Mouse (Mus musculus) forebrain, embryonic 14.5 days (tissue): ENCODE data around the gene Traf2. TPM values are rescaled to one million over a fixed set of nuclear protein-coding genes. Genes with fewer than 3 reads are reported as not detected.

Experiments
- ATAC-seq: fragments of 200-750 bp; cut with Nextera tagmentation; 2 replicates; pipeline ENCODE4 v1.8.0; 2017; ENCODE audit warnings: mild to moderate bottlenecking, moderate library complexity
- DNase-seq: peaks from one replicate; pipeline ENCODE4 v3.0.0-alpha.2; 2015; ENCODE audit warnings: low spot score
- H3K27ac ChIP-seq: fragments of 300-500 bp; sonication (generic); 2 replicates; pipeline ENCODE4 v1.5.1; 2014; ENCODE audit warnings: low read depth, mild to moderate bottlenecking, control low read depth, low read length, moderate library complexity
- H3K27me3 ChIP-seq: fragments of 300-500 bp; sonication (generic); replicated peaks from 2 replicates; pipeline ENCODE4 v1.6.1; 2014; ENCODE audit warnings: low read length, control low read depth, mixed read lengths; ENCODE audit not compliant: control insufficient read depth, insufficient read depth
- H3K36me3 ChIP-seq: fragments of 300-500 bp; sonication (generic); 2 replicates; pipeline ENCODE4 v1.6.1; 2014; ENCODE audit warnings: low read length, control low read depth; ENCODE audit not compliant: control insufficient read depth, insufficient read depth
- H3K4me1 ChIP-seq: fragments of 300-500 bp; sonication (generic); 2 replicates; pipeline ENCODE4 v1.6.1; 2014; ENCODE audit warnings: antibody characterized with exemption, low read length, control low read depth; ENCODE audit not compliant: control insufficient read depth, insufficient read depth
- H3K4me2 ChIP-seq: fragments of 300-500 bp; sonication (generic); 2 replicates; pipeline ENCODE4 v1.6.1; 2014; ENCODE audit warnings: mild to moderate bottlenecking, control low read depth, low read length
- H3K4me3 ChIP-seq: fragments of 300-500 bp; sonication (generic); 2 replicates; pipeline ENCODE4 v1.5.1; 2014; ENCODE audit warnings: low read depth, low read length, control low read depth
- H3K9ac ChIP-seq: fragments of 300-500 bp; sonication (generic); 2 replicates; pipeline ENCODE4 v1.6.1; 2014; ENCODE audit warnings: mild to moderate bottlenecking, low read length, control low read depth, moderate library complexity
- H3K9me3 ChIP-seq: fragments of 300-500 bp; sonication (generic); replicated peaks from 2 replicates; pipeline ENCODE4 v1.6.1; 2016; ENCODE audit warnings: low read length, control low read depth, mixed read lengths; ENCODE audit not compliant: control insufficient read depth
- WGBS: fragments of 180-500 bp; shearing (Covaris S2); extraction: QIAGEN DNeasy Blood & Tissue Kit; methylation state at CpG from one replicate; pipeline ENCODE4 v1.1.7; 2014; 5-methylcytosine and 5-hydroxymethylcytosine counted together
- polyA plus RNA-seq: library from polyadenylated mRNA; unstranded; fragments of >200 nt; fragmentation: Nextera tagmentation; extraction: Ambion mirVana; gene quantifications from 2 replicates; pipeline ENCODE4 v1.2.1, GENCODE M21; 2014

Traf2 gene
- polyA plus RNA-seq, 1 experiment from 2014 or later = 26.7 TPM

- no peak overlapping the region for H3K4me2 ChIP-seq
- H3K4me1 ChIP-seq = peaks cover 7% of the 10 kb centered on the region
- H3K27ac ChIP-seq = no peak overlapping the region
- H3K4me3 ChIP-seq = no peak overlapping the region
- H3K9ac ChIP-seq = no peak overlapping the region
- H3K36me3 ChIP-seq = peaks cover 57% of the 10 kb centered on the region
- no peaks in the 10 kb centered on the region for H3K27me3 ChIP-seq
- no peak for ATAC-seq
- DNase-seq = no peak
- 83% methylated on average over 3 of the region's 3 CpGs for WGBS
- no peaks in the 10 kb centered on the region for H3K9me3 ChIP-seq
These were observed 22.6 kb upstream of the Traf2 start for GRCm38 (mm10) chr2:25569323-25569722.

DNA sequence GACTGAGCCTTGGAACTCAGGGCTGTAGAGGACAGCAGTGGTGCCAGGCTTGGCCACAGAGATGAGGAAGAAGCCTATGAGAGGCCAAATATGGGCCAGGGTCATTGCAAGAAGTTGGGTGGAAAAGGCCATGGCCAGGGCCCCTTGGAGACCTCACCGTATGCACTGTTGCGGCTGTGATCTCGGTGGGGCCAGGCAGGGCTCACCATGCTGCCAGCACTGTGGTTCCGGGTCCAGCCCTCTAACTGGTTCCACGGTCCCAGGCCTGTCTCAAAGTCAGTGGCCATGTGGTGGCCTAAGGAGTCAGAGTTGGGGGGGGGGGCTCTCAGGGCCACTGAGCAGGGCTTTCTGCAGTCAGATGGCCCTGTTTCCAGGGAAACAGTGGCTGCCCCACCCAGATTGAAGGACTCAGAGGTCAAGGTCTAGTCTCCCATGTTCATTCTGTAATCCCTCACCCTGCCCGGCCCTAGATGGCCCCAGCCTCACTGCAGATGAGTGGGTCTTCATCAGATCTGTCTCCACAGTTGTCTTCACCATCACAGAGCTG, 21.8 kb upstream of the Traf2 start:
- no peaks in the 10 kb centered on the region for H3K27me3 ChIP-seq
- H3K36me3 ChIP-seq = peaks cover 65% of the 10 kb centered on the region

GRCm38 (mm10) chr2:25566558-25566957, 19.8 kb upstream of the Traf2 start:
- Histone ChIP-seq H3K4me2 (no peak overlapping the region), H3K9me3 (no peaks in the 10 kb centered on the region), H3K36me3 (peaks cover 83% of the 10 kb centered on the region), H3K4me3 (no peak overlapping the region), H3K9ac (no peak overlapping the region), H3K4me1 (no peaks in the 10 kb centered on the region), H3K27me3 (no peaks in the 10 kb centered on the region), H3K27ac (no peak overlapping the region)
- DNase-seq = no peak
- 83% methylated on average over 6 of the region's 6 CpGs for WGBS
- ATAC-seq = no peak

More for the DNA sequence above, 21.8 kb upstream of the Traf2 start:
- Histone ChIP-seq H3K27ac (no peak overlapping the region), H3K9ac (no peak overlapping the region), H3K4me3 (no peak overlapping the region), H3K9me3 (no peaks in the 10 kb centered on the region), H3K4me2 (no peak overlapping the region), H3K4me1 (peaks cover 1% of the 10 kb centered on the region)
- ATAC-seq (no peak), DNase-seq (no peak)
- WGBS = 93% methylated on average over 6 of the region's 6 CpGs

- peaks cover 86% of the 10 kb centered on the region for H3K36me3 ChIP-seq
- H3K4me3 ChIP-seq = no peak overlapping the region
- H3K9ac ChIP-seq = no peak overlapping the region
- DNase-seq (no peak), ATAC-seq (no peak)
- no peaks in the 10 kb centered on the region for H3K27me3 ChIP-seq
- WGBS = 89% methylated on average over 8 of the region's 8 CpGs
- H3K4me1 ChIP-seq = no peaks in the 10 kb centered on the region
- H3K9me3 ChIP-seq = no peaks in the 10 kb centered on the region
- no peak overlapping the region for H3K4me2 ChIP-seq
- no peak overlapping the region for H3K27ac ChIP-seq
These were observed 19.0 kb upstream of the Traf2 start for GRCm38 (mm10) chr2:25565741-25566140.

DNA sequence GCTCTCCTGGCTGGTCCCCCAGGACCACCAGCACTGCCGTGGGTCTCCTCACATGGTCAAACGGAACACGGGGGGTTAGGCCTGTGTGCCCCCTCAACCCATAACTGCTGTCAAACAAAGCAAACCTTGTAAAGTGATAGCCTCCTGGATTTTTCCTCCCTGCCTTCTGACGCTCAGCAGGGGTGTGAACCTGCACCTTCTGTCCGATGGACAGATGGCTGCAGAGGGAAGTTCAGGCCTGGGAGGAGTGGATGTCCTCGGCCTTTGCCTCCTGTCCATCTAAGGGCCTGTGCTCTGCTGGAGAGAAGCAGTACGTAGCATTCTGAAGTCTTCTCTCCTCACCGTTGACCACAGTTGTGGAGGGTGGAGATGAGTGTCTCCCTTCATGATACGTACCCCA, 15.2 kb upstream of the Traf2 start:
- WGBS = 88% methylated on average over 9 of the region's 9 CpGs
- no peaks in the 10 kb centered on the region for H3K9me3 ChIP-seq
- H3K9ac ChIP-seq = no peak overlapping the region
- no peak overlapping the region for H3K4me2 ChIP-seq
- H3K27me3 ChIP-seq = no peaks in the 10 kb centered on the region
- H3K27ac ChIP-seq = no peak overlapping the region
- ATAC-seq (no peak), DNase-seq (no peak)
- H3K4me1 ChIP-seq = peaks cover 10% of the 10 kb centered on the region
- H3K36me3 ChIP-seq = peaks cover 60% of the 10 kb centered on the region
- H3K4me3 ChIP-seq = no peak overlapping the region

DNA sequence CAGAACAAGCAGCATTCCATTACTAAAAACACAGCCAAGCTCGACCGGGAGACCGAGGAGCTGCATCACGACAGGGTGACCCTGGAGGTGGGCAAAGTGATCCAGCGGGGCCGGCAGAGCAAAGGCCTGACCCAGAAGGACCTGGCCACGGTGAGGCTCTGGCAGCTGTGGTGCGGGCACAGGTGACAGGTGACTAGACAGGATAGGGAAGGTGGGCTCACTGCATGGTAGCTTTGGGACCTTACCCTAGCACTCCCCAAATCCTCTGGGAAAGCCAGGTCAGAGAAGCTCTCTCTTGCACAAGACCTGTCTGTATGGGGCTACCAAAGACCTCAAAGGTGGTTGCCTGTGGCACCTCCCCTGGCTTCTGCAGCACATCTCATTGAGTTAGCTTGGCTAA, 13.8 kb upstream of the Traf2 start:
- no peak for DNase-seq
- H3K4me3 ChIP-seq = no peak overlapping the region
- no peak overlapping the region for H3K4me2 ChIP-seq
- no peak overlapping the region for H3K9ac ChIP-seq
- H3K27me3 ChIP-seq = no peaks in the 10 kb centered on the region
- H3K4me1 ChIP-seq = peaks cover 17% of the 10 kb centered on the region
- peaks cover 53% of the 10 kb centered on the region for H3K36me3 ChIP-seq
- no peak overlapping the region for H3K27ac ChIP-seq
- H3K9me3 ChIP-seq = no peaks in the 10 kb centered on the region
- no peak for ATAC-seq
- WGBS = 93% methylated on average over 8 of the region's 8 CpGs

- WGBS = 59% methylated on average over 6 of the region's 6 CpGs
- ATAC-seq (no peak), DNase-seq (no peak)
- Histone ChIP-seq H3K4me2 (peak overlapping the region; percentile 86), H3K36me3 (peaks cover 35% of the 10 kb centered on the region), H3K27me3 (no peaks in the 10 kb centered on the region), H3K9ac (peak overlapping the region; percentile 97), H3K4me1 (peaks cover 17% of the 10 kb centered on the region), H3K4me3 (peak overlapping the region; percentile 89), H3K27ac (no peak overlapping the region), H3K9me3 (no peaks in the 10 kb centered on the region)
These were observed 12.0 kb upstream of the Traf2 start for GRCm38 (mm10) chr2:25558774-25559173.

DNA sequence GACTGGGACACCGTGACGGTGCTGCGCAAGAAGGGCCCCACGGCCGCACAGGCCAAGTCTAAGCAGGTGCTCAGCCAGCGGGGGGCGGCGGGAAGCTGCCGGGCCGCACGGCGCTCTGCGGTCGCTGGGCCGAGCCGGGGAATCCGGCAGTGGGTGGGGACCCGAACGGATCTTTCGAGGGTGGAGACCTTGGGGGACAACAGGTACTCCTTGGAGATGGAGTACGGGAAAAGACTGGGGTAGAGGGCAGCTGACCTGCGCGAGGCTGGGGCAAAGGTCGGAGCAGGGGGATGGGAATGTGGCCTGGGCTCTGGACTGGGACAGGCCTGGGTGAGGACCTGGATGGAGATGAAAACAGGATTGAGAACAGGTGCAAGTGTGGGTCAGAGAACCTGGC, 11.2 kb upstream of the Traf2 start:
- Histone ChIP-seq H3K9ac (peak overlapping the region; percentile 97), H3K4me1 (peaks cover 17% of the 10 kb centered on the region), H3K9me3 (no peaks in the 10 kb centered on the region), H3K4me2 (peak overlapping the region; percentile 86), H3K27me3 (no peaks in the 10 kb centered on the region), H3K27ac (peak overlapping the region; percentile 39; the same call in 1 of the 2 replicates), H3K4me3 (peak overlapping the region; percentile 89), H3K36me3 (peaks cover 27% of the 10 kb centered on the region)
- ATAC-seq (no peak; the same call in 1 of the 2 replicates), DNase-seq (no peak)
- WGBS = 1% methylated on average over 24 of the region's 24 CpGs

- peak within 1 kb of the TSS; percentile 39; the same call in 1 of the 2 replicates for H3K27ac ChIP-seq
- H3K4me3 ChIP-seq = peak within 1 kb of the TSS; percentile 89
- peak within 1 kb of the TSS; percentile 97 for H3K9ac ChIP-seq
- ATAC-seq (peak; percentile 99), DNase-seq (peak; percentile 97)
- H3K4me1 ChIP-seq = peaks cover 17% of the 10 kb centered on the region
- H3K27me3 ChIP-seq = no peaks in the 10 kb centered on the region
- no peaks in the 10 kb centered on the region for H3K9me3 ChIP-seq
- under 1% methylated on average over 61 of the region's 61 CpGs for WGBS
- peaks cover 21% of the 10 kb centered on the region for H3K36me3 ChIP-seq
- peak within 1 kb of the TSS; percentile 86 for H3K4me2 ChIP-seq
These were observed 10.7 kb upstream of the Traf2 start, which contains the start of gene Edf1 for GRCm38 (mm10) chr2:25557221-25557963. TSS of gene Edf1 (plus strand) at chr2:25557847.
